Mouse (Mus musculus) G1E (cell line): ENCODE measurements at regions not wholly inside any gene's neighbourhood (a gene's known extent, or its start where the extent isn't known, plus 50 kb on each side); places are given as distances from the start of the nearest gene placed in this dataset.
"Not testable (repeated sequence)": the region's sequence is repeated elsewhere in the genome, so short reads cannot be mapped to it uniquely, and the experiment has no call there.

ENCODE experiments used
- ATAC-seq: 2 replicates; pipeline ENCODE4 v1.8.0; 2016; ENCODE audit warnings: mild to moderate bottlenecking; ENCODE audit not compliant: insufficient number of reproducible peaks, poor library complexity, low FRiP score, severe bottlenecking; ENCODE audit errors: extremely low read depth
- DNase-seq: peaks from one replicate; pipeline ENCODE4 v3.0.0; 2012; ENCODE audit warnings: low spot score
- H3K27me3 ChIP-seq: 2 replicates; pipeline ENCODE4 v1.6.1; 2012; ENCODE audit warnings: mild to moderate bottlenecking, low read length, inconsistent platforms; ENCODE audit not compliant: insufficient read depth
- H3K36me3 ChIP-seq: replicated peaks from 2 replicates; pipeline ENCODE3; 2012; ENCODE audit warnings: mild to moderate bottlenecking, inconsistent platforms
- H3K4me1 ChIP-seq: 2 replicates; pipeline ENCODE4 v1.6.1; 2012; ENCODE audit warnings: low read depth, low read length, inconsistent platforms, mixed read lengths; ENCODE audit not compliant: insufficient read depth
- H3K4me3 ChIP-seq: 2 replicates; pipeline ENCODE4 v1.5.1; 2012; ENCODE audit warnings: low read depth, mild to moderate bottlenecking, inconsistent platforms, low read length, moderate library complexity, mixed read lengths
- H3K9me3 ChIP-seq: replicated peaks from 2 replicates; pipeline ENCODE4 v1.6.1; 2012; ENCODE audit warnings: inconsistent platforms
- CTCF ChIP-seq: IDR thresholded peaks from 2 replicates; pipeline ENCODE4 v1.5.1; 2012; ENCODE audit warnings: low read depth, low read length, inconsistent platforms, mixed read lengths
- GATA1 ChIP-seq: IDR thresholded peaks from 2 replicates; pipeline ENCODE4 v1.6.1; 2012; ENCODE audit warnings: borderline replicate concordance, low read length, inconsistent platforms, mixed read lengths
- GATA2 ChIP-seq: IDR thresholded peaks from 2 replicates; pipeline ENCODE4 v1.6.1; 2012; ENCODE audit warnings: low read depth, low read length, inconsistent platforms, borderline replicate concordance
- POLR2AphosphoS5 ChIP-seq: IDR thresholded peaks from 2 replicates; pipeline ENCODE4 v1.6.1; 2012; ENCODE audit warnings: low read depth, low read length, inconsistent platforms; ENCODE audit not compliant: insufficient replicate concordance
- TAL1 ChIP-seq: conservative IDR thresholded peaks from 2 replicates; pipeline ENCODE4 v1.6.1; 2012; ENCODE audit warnings: low read depth, low read length, inconsistent platforms, mixed read lengths

DNA sequence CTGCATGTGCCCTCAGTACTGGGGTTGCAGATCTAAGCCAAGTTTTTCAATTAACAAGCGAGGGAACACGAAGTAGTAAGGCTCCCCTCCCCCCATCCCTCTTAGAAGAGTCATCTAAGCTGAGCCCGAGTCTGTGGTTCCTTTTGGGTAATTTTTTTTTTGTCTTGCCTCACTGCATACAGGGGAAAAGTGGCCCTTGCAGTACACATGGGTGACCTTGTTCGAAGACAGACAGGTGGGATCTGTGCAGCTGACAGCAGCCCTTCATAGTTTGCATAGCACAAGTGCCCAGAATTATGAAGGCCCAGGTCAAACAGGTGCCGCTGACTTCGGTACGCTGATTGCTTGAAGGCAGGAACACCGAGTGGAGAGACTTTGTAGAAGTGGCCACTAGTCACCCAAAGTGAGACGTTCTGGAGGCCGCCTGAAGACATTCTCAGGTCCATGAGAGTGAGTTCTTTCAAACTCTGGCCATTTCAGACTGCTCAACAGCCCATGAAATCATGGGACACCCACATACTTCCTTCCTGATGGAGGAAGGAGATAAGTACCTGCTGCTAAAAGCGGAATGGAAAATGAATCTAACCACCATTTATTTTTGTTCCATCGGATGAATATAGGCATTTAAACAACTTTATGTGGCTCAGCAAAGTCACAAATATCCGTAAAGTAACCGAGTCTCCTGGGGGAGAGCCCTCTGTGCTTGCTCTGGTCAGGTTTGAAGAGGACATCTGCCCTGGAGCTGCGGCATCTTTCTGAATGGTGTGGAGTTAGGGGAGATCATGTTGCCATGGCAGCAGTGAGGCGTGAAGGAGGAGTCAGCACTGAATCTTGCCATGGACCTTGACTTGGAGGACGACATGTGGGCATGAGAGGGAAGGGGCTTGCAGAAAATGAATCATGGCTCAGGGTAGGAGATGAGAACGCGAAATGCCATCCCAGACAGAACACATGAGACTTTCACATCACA, 79.8 kb upstream of the Rpl34 start:
- no peaks in the 10 kb centered on the region for H3K27me3 ChIP-seq
- no peaks in the 10 kb centered on the region for H3K4me1 ChIP-seq
- peaks cover 34% of the 10 kb centered on the region for H3K9me3 ChIP-seq
- ATAC-seq (no peak), DNase-seq (no peak)
- no peaks in the 10 kb centered on the region for H3K36me3 ChIP-seq
- H3K4me3 ChIP-seq, result no peak overlapping the region
- TF ChIP-seq GATA2 (no peak), TAL1 (no peak), CTCF (no peak), POLR2AphosphoS5 (no peak), GATA1 (no peak)

- ATAC-seq (no peak), DNase-seq (no peak)
- Histone ChIP-seq H3K4me3 (no peak overlapping the region), H3K27me3 (no peaks in the 10 kb centered on the region), H3K36me3 (no peaks in the 10 kb centered on the region), H3K4me1 (no peaks in the 10 kb centered on the region), H3K9me3 (peaks cover 30% of the 10 kb centered on the region)
- TF ChIP-seq CTCF (no peak), GATA2 (no peak), GATA1 (no peak), POLR2AphosphoS5 (no peak), TAL1 (no peak)
Measured at GRCm38 (mm10) chr3:130805345-130805744, 75.1 kb upstream of the Rpl34 start.

- TF ChIP-seq GATA1, result no peak
- TF ChIP-seq TAL1, result no peak
- TF ChIP-seq CTCF, result no peak
- TF ChIP-seq POLR2AphosphoS5, result no peak
- TF ChIP-seq GATA2, result no peak
- Histone ChIP-seq H3K27me3 (no peaks in the 10 kb centered on the region), H3K4me1 (no peaks in the 10 kb centered on the region), H3K9me3 (peaks cover 20% of the 10 kb centered on the region), H3K36me3 (no peaks in the 10 kb centered on the region), H3K4me3 (no peak overlapping the region)
- ATAC-seq (no peak), DNase-seq (no peak)
Measured at GRCm38 (mm10) chr3:130804327-130804662, 74.1 kb upstream of the Rpl34 start.

GRCm38 (mm10) chr3:130803591-130804326, 73.6 kb upstream of the Rpl34 start:
- DNase-seq, result no peak
- no peak for TF ChIP-seq GATA2
- TF ChIP-seq POLR2AphosphoS5, result no peak
- no peak for TF ChIP-seq TAL1
- no peak for TF ChIP-seq GATA1
- no peak for TF ChIP-seq CTCF
- Histone ChIP-seq H3K4me1 (no peaks in the 10 kb centered on the region), H3K4me3 (no peak overlapping the region), H3K27me3 (no peaks in the 10 kb centered on the region), H3K9me3 (peaks cover 20% of the 10 kb centered on the region), H3K36me3 (no peaks in the 10 kb centered on the region)
- no peak for ATAC-seq

DNA sequence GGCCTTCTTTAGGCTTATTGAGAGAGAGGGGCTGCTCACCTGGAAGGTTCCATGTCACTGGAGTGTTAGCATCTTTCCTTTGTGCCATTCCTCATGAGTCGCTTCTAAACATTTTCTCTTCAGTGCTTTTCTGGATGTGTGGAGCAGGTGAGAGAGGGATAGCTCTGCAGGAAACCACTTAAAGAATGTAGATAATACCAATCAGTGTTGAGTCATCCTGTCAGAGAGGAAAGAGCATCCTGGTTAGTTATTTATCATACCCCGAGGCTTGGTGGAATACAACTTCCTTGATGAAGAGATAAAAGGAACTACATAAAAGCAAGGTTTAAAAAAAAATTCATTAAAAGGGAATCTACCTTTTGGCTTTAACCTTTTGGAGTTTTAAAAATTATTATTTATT, 69.8 kb upstream of the Rpl34 start:
- H3K36me3 ChIP-seq, result no peaks in the 10 kb centered on the region
- no peak for DNase-seq
- H3K9me3 ChIP-seq, result peaks cover 17% of the 10 kb centered on the region
- no peak for ATAC-seq
- H3K4me3 ChIP-seq, result no peak overlapping the region
- TF ChIP-seq GATA2 (no peak), POLR2AphosphoS5 (no peak), GATA1 (no peak), TAL1 (no peak), CTCF (no peak)
- H3K4me1 ChIP-seq, result no peaks in the 10 kb centered on the region
- no peaks in the 10 kb centered on the region for H3K27me3 ChIP-seq

DNA sequence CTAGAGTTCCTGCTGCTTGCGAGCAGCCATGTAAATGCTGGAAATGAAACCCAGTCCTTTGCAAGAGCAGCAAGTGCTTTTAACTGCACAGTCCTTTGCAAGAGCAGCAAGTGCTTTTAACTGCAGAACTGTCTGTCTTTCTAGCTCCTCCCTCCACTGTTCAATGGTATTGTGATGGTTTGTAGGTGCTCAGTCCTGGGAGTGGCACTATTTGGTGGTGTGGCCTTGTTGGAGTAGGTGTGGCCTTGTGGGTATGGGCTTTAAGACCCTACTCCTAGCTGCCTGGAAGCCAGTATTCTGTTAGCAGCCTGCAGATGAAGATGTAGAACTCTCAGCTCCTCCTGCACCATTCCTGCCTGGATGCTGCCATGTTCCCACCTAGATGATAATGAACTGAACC, 67.8 kb upstream of the Rpl34 start:
- H3K4me1 ChIP-seq, H3K27me3 ChIP-seq, H3K4me3 ChIP-seq, DNase-seq, H3K36me3 ChIP-seq, ATAC-seq: not testable (repeated sequence)
- peaks cover 15% of the 10 kb centered on the region for H3K9me3 ChIP-seq
